Mouse (Mus musculus) lung, embryonic 14.5 days (tissue): ENCODE measurements around the gene Polr1e. TPM values are rescaled to one million over a fixed set of nuclear protein-coding genes. Genes with fewer than 3 reads are reported as not detected.
A peak's percentile ranks its signal among the peaks of the same experiment; 100 is the strongest.
"Not testable (repeated sequence)": the region's sequence is repeated elsewhere in the genome, so short reads cannot be mapped to it uniquely, and the experiment has no call there.

ENCODE experiments used
- ATAC-seq: fragments of 200-750 bp; cut with Nextera tagmentation; 2 replicates; pipeline ENCODE4 v1.8.0; 2017; ENCODE audit warnings: mild to moderate bottlenecking, moderate TSS enrichment, moderate library complexity; ENCODE audit not compliant: insufficient read depth
- DNase-seq: peaks from one replicate; pipeline ENCODE4 v3.0.0-alpha.2; 2015
- H3K27ac ChIP-seq: fragments of 300-500 bp; sonication (generic); 2 replicates; pipeline ENCODE4 v1.5.1; 2014; ENCODE audit warnings: low read depth, mild to moderate bottlenecking, moderate library complexity
- H3K27me3 ChIP-seq: fragments of 300-500 bp; sonication (generic); 2 replicates; pipeline ENCODE4 v1.6.1; 2014; ENCODE audit warnings: low read length, control low read depth; ENCODE audit not compliant: insufficient read depth
- H3K36me3 ChIP-seq: fragments of 300-500 bp; sonication (generic); 2 replicates; pipeline ENCODE4 v1.6.1; 2014; ENCODE audit warnings: control low read depth; ENCODE audit not compliant: insufficient read depth
- H3K4me1 ChIP-seq: fragments of 300-500 bp; sonication (generic); 2 replicates; pipeline ENCODE4 v1.6.1; 2014; ENCODE audit warnings: antibody characterized with exemption, control low read depth; ENCODE audit not compliant: insufficient read depth
- H3K4me2 ChIP-seq: fragments of 300-500 bp; sonication (generic); 2 replicates; pipeline ENCODE4 v1.6.1; 2014; ENCODE audit warnings: mild to moderate bottlenecking
- H3K4me3 ChIP-seq: fragments of 300-500 bp; sonication (generic); 2 replicates; pipeline ENCODE4 v1.5.1; 2014; ENCODE audit warnings: low read depth, low read length
- H3K9ac ChIP-seq: fragments of 300-500 bp; sonication (generic); 2 replicates; pipeline ENCODE4 v1.6.1; 2014
- H3K9me3 ChIP-seq: fragments of 300-500 bp; sonication (generic); 2 replicates; pipeline ENCODE4 v1.6.1; 2016; ENCODE audit warnings: low read depth, low read length, control low read depth
- CTCF ChIP-seq: IDR thresholded peaks from 2 replicates; pipeline ENCODE4 v1.5.1; 2016; ENCODE audit warnings: antibody characterized with exemption, low read depth
- WGBS: fragments of 180-500 bp; shearing (Covaris S2); extraction: QIAGEN DNeasy Blood & Tissue Kit; methylation state at CpG from one replicate; pipeline ENCODE4 v1.1.7; 2014; 5-methylcytosine and 5-hydroxymethylcytosine counted together
- polyA plus RNA-seq: library from polyadenylated mRNA; unstranded; fragments of >200 nt; fragmentation: Nextera tagmentation; extraction: Ambion mirVana; gene quantifications from 2 replicates; pipeline ENCODE4 v1.2.1, GENCODE M21; 2014

The Polr1e gene
- polyA plus RNA-seq, 1 experiment from 2014 or later, result 40.1 TPM

DNA sequence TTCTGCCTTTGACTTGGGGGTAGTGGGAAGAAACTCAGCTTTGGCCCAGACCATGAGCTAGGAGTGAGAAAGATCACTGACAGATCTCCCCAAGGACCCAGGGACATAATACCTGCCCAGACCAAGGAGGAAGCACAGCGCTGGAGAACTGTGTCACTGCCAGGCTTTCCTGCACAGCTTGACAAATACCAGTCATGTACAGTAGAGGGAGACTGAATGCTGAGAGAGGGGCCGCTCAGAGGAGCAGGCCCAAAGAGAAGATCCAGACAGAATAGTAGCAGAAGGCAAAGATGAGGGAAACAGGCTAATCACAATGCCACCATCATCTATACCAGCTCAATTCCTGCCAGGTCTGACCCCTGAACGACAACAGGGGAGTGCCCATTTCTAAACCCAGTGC lies 36.5 kb downstream of the Polr1e start:
- H3K9me3 ChIP-seq, result no peaks in the 10 kb centered on the region
- 53% methylated on average over 3 of the region's 3 CpGs for WGBS
- no peak overlapping the region for H3K9ac ChIP-seq
- H3K4me1 ChIP-seq, result no peaks in the 10 kb centered on the region
- ATAC-seq (no peak), DNase-seq (peak; percentile 27)
- peak; percentile 48 for TF ChIP-seq CTCF
- no peak overlapping the region for H3K4me2 ChIP-seq
- no peak overlapping the region for H3K27ac ChIP-seq
- no peaks in the 10 kb centered on the region for H3K27me3 ChIP-seq
- peaks cover 29% of the 10 kb centered on the region; the same call in 1 of the 2 replicates for H3K36me3 ChIP-seq
- H3K4me3 ChIP-seq, result no peak overlapping the region

DNA sequence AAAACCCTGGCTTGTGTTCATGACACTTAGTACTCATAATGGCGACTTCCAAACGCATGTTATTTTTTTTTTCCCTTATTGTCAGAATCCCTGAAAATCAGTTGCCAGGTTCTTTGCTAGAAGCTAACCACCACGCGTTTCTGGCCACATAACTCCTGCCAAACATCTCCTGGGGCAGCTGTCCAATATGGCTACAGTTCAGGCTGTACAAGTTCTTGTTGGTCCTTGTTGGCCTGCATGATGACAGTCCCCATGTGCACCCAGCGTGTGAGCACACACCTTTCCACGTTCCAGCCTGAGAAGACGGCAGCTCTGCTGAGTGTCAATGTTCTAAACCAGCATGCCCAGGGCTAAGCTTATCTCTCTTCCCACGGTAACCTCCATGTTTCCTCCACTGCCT lies 37.1 kb downstream of the Polr1e start:
- Histone ChIP-seq H3K4me3 (no peak overlapping the region), H3K27ac (no peak overlapping the region), H3K9me3 (no peaks in the 10 kb centered on the region), H3K4me1 (no peaks in the 10 kb centered on the region), H3K4me2 (no peak overlapping the region), H3K36me3 (peaks cover 29% of the 10 kb centered on the region; the same call in 1 of the 2 replicates), H3K9ac (no peak overlapping the region), H3K27me3 (no peaks in the 10 kb centered on the region)
- DNase-seq (no peak), ATAC-seq (no peak)
- WGBS, result 84% methylated on average over 8 of the region's 8 CpGs
- no peak for TF ChIP-seq CTCF

DNA sequence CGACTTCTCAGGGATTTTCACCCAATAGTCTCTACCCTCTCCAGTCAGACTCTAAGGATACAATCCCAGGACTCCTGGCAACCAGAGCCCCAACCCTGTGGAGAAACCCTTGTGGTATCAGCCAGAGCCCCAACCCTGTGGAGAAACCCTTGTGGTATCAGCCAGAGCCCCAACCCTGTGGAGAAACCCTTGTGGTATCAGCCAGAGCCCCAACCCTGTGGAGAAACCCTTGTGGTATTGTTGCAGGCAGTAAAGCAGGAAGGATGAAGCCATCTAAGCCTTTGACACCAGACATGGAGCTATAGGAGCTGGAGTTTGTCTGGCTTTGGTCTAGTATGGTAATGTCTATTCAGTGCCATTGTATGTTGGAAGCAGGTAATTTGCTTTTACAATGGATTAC lies 45.5 kb downstream of the Polr1e start:
- not testable (repeated sequence) for H3K9ac ChIP-seq, H3K4me1 ChIP-seq, H3K9me3 ChIP-seq, H3K4me2 ChIP-seq, ATAC-seq, DNase-seq, H3K27ac ChIP-seq, H3K4me3 ChIP-seq, H3K27me3 ChIP-seq
- peaks cover 25% of the 10 kb centered on the region; the same call in 1 of the 2 replicates for H3K36me3 ChIP-seq
- WGBS, result 71% methylated on average over 1 of the region's 1 CpGs

DNA sequence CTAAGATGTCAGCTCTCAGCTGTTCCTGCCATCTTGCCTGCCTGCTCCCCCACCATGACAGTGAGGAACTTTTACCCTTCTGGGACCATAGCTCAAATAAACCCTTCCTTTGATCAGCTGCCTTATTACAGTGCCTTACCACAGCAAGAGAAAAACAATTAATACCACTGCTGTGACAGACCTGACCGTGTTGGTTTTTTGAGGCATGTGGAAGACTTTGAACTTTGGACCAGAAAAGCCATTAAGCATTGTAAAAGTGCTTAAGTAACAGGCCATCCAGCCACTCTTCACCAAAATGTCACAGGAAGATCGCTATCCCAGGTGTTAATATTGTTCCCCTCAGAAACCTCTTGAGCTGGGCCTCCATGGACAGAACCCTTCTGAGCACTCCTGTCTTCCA lies 46.2 kb downstream of the Polr1e start:
- no peak overlapping the region for H3K4me2 ChIP-seq
- ATAC-seq, result no peak
- TF ChIP-seq CTCF, result no peak
- no peaks in the 10 kb centered on the region for H3K9me3 ChIP-seq
- H3K27me3 ChIP-seq, result no peaks in the 10 kb centered on the region
- DNase-seq, result no peak
- no peak overlapping the region for H3K9ac ChIP-seq
- H3K4me3 ChIP-seq, result no peak overlapping the region
- H3K36me3 ChIP-seq, result peaks cover 18% of the 10 kb centered on the region; the same call in 1 of the 2 replicates
- WGBS, result 81% methylated on average over 2 of the region's 2 CpGs
- H3K4me1 ChIP-seq, result no peaks in the 10 kb centered on the region
- no peak overlapping the region for H3K27ac ChIP-seq

DNA sequence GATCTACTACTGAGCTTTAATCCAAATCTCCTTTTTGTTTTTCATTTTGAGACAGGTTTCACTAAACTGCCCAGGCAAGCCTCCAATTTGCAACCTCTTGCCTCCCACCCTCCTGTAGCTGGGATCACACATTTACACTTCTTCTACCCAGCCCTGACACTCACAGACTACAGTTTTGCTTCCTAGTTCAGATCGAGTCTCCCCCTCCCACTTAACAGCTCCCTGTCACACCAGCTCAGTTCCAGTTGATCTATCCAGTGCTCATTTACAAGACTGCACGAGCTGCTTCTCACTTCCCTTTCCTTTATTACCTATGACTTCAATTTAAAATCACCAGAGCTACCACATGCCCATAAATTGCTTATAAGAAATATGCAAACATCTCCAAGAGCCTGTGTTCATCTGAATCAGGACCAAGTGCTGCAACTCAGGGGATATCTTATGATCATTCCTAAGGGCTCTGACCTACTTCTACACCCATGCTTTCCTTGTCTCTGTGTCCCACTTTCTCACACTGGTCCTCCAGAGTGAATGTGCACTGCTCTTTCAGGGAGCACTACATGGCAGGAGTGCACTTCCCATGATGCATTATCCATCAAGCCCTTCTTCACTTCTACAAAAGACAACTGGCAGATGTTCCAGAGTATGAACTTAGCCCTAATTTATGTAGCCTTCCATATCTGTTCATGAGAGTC lies 47.8 kb downstream of the Polr1e start:
- H3K9me3 ChIP-seq, result no peaks in the 10 kb centered on the region
- H3K4me2 ChIP-seq, result no peak overlapping the region
- no peak for DNase-seq
- H3K36me3 ChIP-seq, result peaks cover 13% of the 10 kb centered on the region; the same call in 1 of the 2 replicates
- H3K4me3 ChIP-seq, result no peak overlapping the region
- ATAC-seq, result no peak
- H3K27me3 ChIP-seq, result no peaks in the 10 kb centered on the region
- H3K9ac ChIP-seq, result no peak overlapping the region
- H3K4me1 ChIP-seq, result no peaks in the 10 kb centered on the region
- no peak for TF ChIP-seq CTCF
- WGBS, result 40% methylated on average over 2 of the region's 2 CpGs
- no peak overlapping the region for H3K27ac ChIP-seq

DNA sequence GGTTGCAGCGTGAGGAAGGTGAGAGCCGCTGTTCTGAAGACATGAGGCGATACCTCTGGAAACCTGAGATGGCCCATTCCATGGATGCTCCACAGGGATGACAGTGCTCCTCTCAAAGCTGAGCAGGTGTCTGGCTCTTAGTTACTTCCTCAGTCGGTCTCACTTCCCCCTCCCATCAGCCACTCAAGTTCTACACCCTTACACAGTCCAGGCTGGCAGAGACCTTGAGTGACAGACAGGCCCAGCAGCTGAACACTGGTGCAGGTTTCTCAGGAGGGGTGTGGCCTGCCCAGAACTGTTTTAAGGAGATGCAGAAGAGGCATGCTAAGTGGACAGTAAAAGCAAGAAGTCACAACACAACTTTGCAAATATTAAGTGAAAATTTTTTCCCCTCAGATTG lies 49.4 kb downstream of the Polr1e start:
- 77% methylated on average over 4 of the region's 4 CpGs for WGBS
- Histone ChIP-seq H3K4me1 (no peaks in the 10 kb centered on the region), H3K27me3 (no peaks in the 10 kb centered on the region), H3K9me3 (no peaks in the 10 kb centered on the region), H3K4me2 (no peak overlapping the region), H3K9ac (no peak overlapping the region), H3K4me3 (no peak overlapping the region), H3K36me3 (no peaks in the 10 kb centered on the region), H3K27ac (no peak overlapping the region)
- no peak for TF ChIP-seq CTCF
- ATAC-seq (no peak), DNase-seq (no peak)

DNA sequence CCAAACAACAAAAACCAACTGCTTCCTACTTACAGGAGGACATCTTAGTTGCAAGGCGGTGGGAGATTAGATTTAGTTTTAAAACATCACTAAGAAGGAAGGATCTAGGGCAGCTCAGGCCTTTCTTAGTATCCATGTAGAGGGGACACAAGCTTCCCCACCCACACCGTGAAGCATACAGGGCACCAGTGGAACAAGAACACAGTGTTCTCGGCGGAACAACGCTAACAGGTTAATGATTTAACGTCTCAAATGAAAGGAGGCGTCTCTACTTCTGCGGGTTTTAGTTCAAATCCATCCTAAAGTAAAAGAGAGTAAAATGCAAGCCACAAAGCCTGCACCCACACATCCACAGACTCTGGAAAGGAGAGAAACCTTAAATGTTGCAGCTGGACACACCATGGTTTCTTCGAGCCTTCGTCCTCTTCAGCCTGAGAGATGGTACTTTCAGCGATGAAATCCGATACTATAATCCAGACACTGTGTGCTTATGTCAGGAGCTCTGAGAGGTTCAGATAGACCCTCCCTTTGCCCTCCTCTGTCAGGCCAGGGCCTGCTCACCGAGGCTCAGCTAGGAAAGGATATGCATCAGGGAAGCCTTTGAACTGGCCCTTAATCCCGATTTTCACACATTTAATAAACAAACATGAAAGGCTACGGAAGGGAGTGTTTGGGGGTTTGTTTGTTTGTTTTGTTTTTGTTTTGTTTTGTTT lies 54.0 kb downstream of the Polr1e start:
- Histone ChIP-seq H3K4me2 (no peak overlapping the region), H3K27ac (no peak overlapping the region), H3K36me3 (no peaks in the 10 kb centered on the region), H3K9me3 (no peaks in the 10 kb centered on the region), H3K9ac (no peak overlapping the region), H3K4me3 (no peak overlapping the region), H3K4me1 (no peaks in the 10 kb centered on the region), H3K27me3 (no peaks in the 10 kb centered on the region)
- no peak for ATAC-seq
- 55% methylated on average over 15 of the region's 15 CpGs for WGBS
- TF ChIP-seq CTCF, result no peak
- no peak for DNase-seq
